In the genomic region with DNA sequence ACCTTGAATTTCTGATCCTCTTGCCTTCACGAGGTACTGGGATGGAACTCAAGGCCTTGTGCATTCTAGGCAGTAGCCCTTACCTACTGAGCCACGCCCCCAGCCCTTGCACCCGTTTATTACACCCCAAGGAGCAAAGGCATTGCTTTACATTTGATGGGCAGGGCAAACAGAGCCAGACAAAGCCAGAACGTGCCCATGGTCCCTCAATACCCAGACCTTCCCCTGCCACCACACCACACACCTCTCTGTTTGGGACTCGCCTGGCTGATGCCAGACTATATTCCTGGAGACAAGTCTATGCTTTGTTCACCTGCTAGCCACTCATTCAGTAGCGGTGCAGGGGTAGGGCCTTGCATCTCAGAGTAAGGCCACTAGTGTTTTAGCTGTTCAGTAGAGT, we compare ENCODE assay signal across 8 mouse cellular contexts. TPM values are rescaled to one million over a fixed set of nuclear protein-coding genes. Genes with fewer than 3 reads are reported as not detected.
DNase-seq lines count a peak whose midpoint lies in the region; ATAC-seq lines count a peak whose summit lies in the region.

No protein-coding gene starts in this region.

- peak overlapping the region; percentile 58 for H3K4me3 ChIP-seq in heart, embryonic 13.5 days
- H3K4me3 ChIP-seq in embryonic facial prominence, embryonic 12.5 days = no peak overlapping the region
- H3K4me3 ChIP-seq in hindbrain, embryonic 14.5 days (replicated peaks; ENCODE audit: low read length) = no peak overlapping the region
- 0 out of 2 replicates have a peak overlapping the region, but pooled peaks have one; percentile 53 for H3K4me3 ChIP-seq in midbrain, embryonic 13.5 days (replicated peaks)

- no peaks in the 10 kb centered on the region for H3K9me3 ChIP-seq in heart, embryonic 13.5 days
- no peaks in the 10 kb centered on the region for H3K9me3 ChIP-seq in embryonic facial prominence, embryonic 12.5 days
- H3K9me3 ChIP-seq in hindbrain, embryonic 14.5 days (ENCODE audit: control insufficient read depth, low read length) = no peaks in the 10 kb centered on the region
- no peaks in the 10 kb centered on the region for H3K9me3 ChIP-seq in midbrain, embryonic 13.5 days

- no peak for DNase-seq in heart, postnatal 25 days (ENCODE audit: low spot score)
- no peak for DNase-seq in hindbrain, embryonic 14.5 days (ENCODE audit: low spot score)
- DNase-seq in frontal cortex, postnatal 36 days (ENCODE audit: low spot score in 2 of 2) = no peak
- DNase-seq in kidney, adult 18-20 months = no peak
- DNase-seq in right cerebral cortex, postnatal 25 days = no peak

- peak overlapping the region; percentile 90 for H3K27ac ChIP-seq in heart, embryonic 13.5 days (replicated peaks)
- H3K27ac ChIP-seq in embryonic facial prominence, embryonic 12.5 days = no peak overlapping the region; the same call in 1 of the 2 replicates
- no peak overlapping the region for H3K27ac ChIP-seq in hindbrain, embryonic 14.5 days
- H3K27ac ChIP-seq in midbrain, embryonic 13.5 days = no peak overlapping the region

- ATAC-seq in heart, embryonic 13.5 days (ENCODE audit: extremely low read depth, insufficient number of reproducible peaks, low FRiP score, low TSS enrichment) = no peak
- ATAC-seq in embryonic facial prominence, embryonic 12.5 days (ENCODE audit: insufficient number of reproducible peaks, insufficient read depth, low FRiP score, low TSS enrichment) = no peak
- ATAC-seq in hindbrain, embryonic 14.5 days (ENCODE audit: low FRiP score) = no peak
- no peak for ATAC-seq in midbrain, embryonic 13.5 days

- H3K27me3 ChIP-seq in heart, embryonic 13.5 days (replicated peaks) = no peaks in the 10 kb centered on the region
- 0 out of 2 replicates have a peak, but pooled peaks cover 2% of the 10 kb centered on the region for H3K27me3 ChIP-seq in embryonic facial prominence, embryonic 12.5 days
- peaks cover 3% of the 10 kb centered on the region; the same call in 1 of the 2 replicates for H3K27me3 ChIP-seq in hindbrain, embryonic 14.5 days (ENCODE audit: control insufficient read depth, insufficient read depth, low read length)
- H3K27me3 ChIP-seq in midbrain, embryonic 13.5 days = peaks cover 15% of the 10 kb centered on the region

- H3K36me3 ChIP-seq in heart, embryonic 13.5 days = peaks cover 4% of the 10 kb centered on the region
- no peaks in the 10 kb centered on the region for H3K36me3 ChIP-seq in embryonic facial prominence, embryonic 12.5 days
- H3K36me3 ChIP-seq in hindbrain, embryonic 14.5 days (replicated peaks; ENCODE audit: control insufficient read depth, insufficient read depth) = no peaks in the 10 kb centered on the region
- no peaks in the 10 kb centered on the region for H3K36me3 ChIP-seq in midbrain, embryonic 13.5 days

- intact Hi-C loops in heart, postnatal 25 days (cut with DNase I) = loop anchor here (5.0 kb wide), 1 partner anchor 176 kb away; no protein-coding TSS in a partner anchor

- peak overlapping the region; percentile 74 for H3K9ac ChIP-seq in heart, embryonic 13.5 days
- no peak overlapping the region for H3K9ac ChIP-seq in embryonic facial prominence, embryonic 12.5 days
- peak overlapping the region; percentile 62; the same call in 1 of the 2 replicates for H3K9ac ChIP-seq in hindbrain, embryonic 14.5 days
- H3K9ac ChIP-seq in midbrain, embryonic 13.5 days (replicated peaks) = peak overlapping the region; percentile 62; the same call in 1 of the 2 replicates

- 38% methylated on average over 6 of the region's 6 CpGs for WGBS in heart, embryonic 13.5 days
- WGBS in embryonic facial prominence, embryonic 12.5 days = 48% methylated on average over 6 of the region's 6 CpGs
- 50% methylated on average over 6 of the region's 6 CpGs for WGBS in hindbrain, embryonic 14.5 days
- 40% methylated on average over 6 of the region's 6 CpGs for WGBS in midbrain, embryonic 13.5 days

- peak overlapping the region; percentile 90 for H3K4me2 ChIP-seq in heart, embryonic 13.5 days
- peak overlapping the region; percentile 87 for H3K4me2 ChIP-seq in embryonic facial prominence, embryonic 12.5 days (replicated peaks)
- peak overlapping the region; percentile 91 for H3K4me2 ChIP-seq in hindbrain, embryonic 14.5 days (replicated peaks)
- peak overlapping the region; percentile 68 for H3K4me2 ChIP-seq in midbrain, embryonic 13.5 days (replicated peaks)

- peaks cover 32% of the 10 kb centered on the region for H3K4me1 ChIP-seq in heart, embryonic 13.5 days
- H3K4me1 ChIP-seq in embryonic facial prominence, embryonic 12.5 days = peaks cover 18% of the 10 kb centered on the region
- peaks cover 13% of the 10 kb centered on the region for H3K4me1 ChIP-seq in hindbrain, embryonic 14.5 days (replicated peaks; ENCODE audit: control insufficient read depth, insufficient read depth, low read length)
- H3K4me1 ChIP-seq in midbrain, embryonic 13.5 days (replicated peaks) = peaks cover 22% of the 10 kb centered on the region

RNA-seq across cellular contexts. Expression of gene Creb3l1, which starts 17.8 kb away (rescaled TPM):
- 6.9 and 9.0 TPM in 2 replicates for polyA plus RNA-seq in heart, embryonic 13.5 days (2015; fragmentation: Nextera tagmentation; extraction: Ambion mirVana)
- total RNA-seq in heart, postnatal 25 days (2021) = 1 to 10 TPM; 4.5 to 6.8 TPM
- 3.3 and 3.6 TPM in 2 replicates for polyA plus RNA-seq in embryonic facial prominence, embryonic 12.5 days (2016; fragmentation: Nextera tagmentation; extraction: Ambion mirVana)
- polyA plus RNA-seq in hindbrain, embryonic 14.5 days (2014; fragmentation: Nextera tagmentation; extraction: Ambion mirVana) = 3.5 and 3.6 TPM in 2 replicates
- 0.98 and 1.2 TPM in 2 replicates for polyA plus RNA-seq in midbrain, embryonic 13.5 days (2015; fragmentation: Nextera tagmentation; extraction: Ambion mirVana)

RNA-seq across cellular contexts. Expression of gene Dgkz, which starts 30.8 kb away (rescaled TPM):
- 37.9 and 43.4 TPM in 2 replicates for polyA plus RNA-seq in heart, embryonic 13.5 days (2015; fragmentation: Nextera tagmentation; extraction: Ambion mirVana)
- 10 to 100 TPM; 37.7 to 46.9 TPM for total RNA-seq in heart, postnatal 25 days (2021)
- polyA plus RNA-seq in embryonic facial prominence, embryonic 12.5 days (2016; fragmentation: Nextera tagmentation; extraction: Ambion mirVana) = 39.1 and 40.8 TPM in 2 replicates
- polyA plus RNA-seq in hindbrain, embryonic 14.5 days (2014; fragmentation: Nextera tagmentation; extraction: Ambion mirVana) = 39.0 and 42.6 TPM in 2 replicates
- 21.4 and 26.4 TPM in 2 replicates for polyA plus RNA-seq in midbrain, embryonic 13.5 days (2015; fragmentation: Nextera tagmentation; extraction: Ambion mirVana)

Comparison
In these comparisons a context has a peak if more than half of its experiments do, and no peak if none do; other contexts are left out.
1. H3K4me3 ChIP-seq: peak in heart, embryonic 13.5 days (single experiment) and midbrain, embryonic 13.5 days (single experiment); none in embryonic facial prominence, embryonic 12.5 days (single experiment) and hindbrain, embryonic 14.5 days (single experiment).
2. Peak in every context shown above with its lines, with median percentiles within 50 percentile points of each other: H3K4me2 ChIP-seq.